Mouse (Mus musculus) embryonic facial prominence, embryonic 14.5 days (tissue): ENCODE results near the gene Cdh1. TPM values are rescaled to one million over a fixed set of nuclear protein-coding genes. Genes with fewer than 3 reads are reported as not detected.
"Not testable (repeated sequence)": the region's sequence is repeated elsewhere in the genome, so short reads cannot be mapped to it uniquely, and the experiment has no call there.

Experiments used
- ATAC-seq: fragments of 200-750 bp; cut with Nextera tagmentation; 2 replicates; pipeline ENCODE4 v1.8.0; 2017; ENCODE audit warnings: low read depth, moderate number of reproducible peaks, moderate TSS enrichment
- DNase-seq: peaks from one replicate; pipeline ENCODE4 v3.0.0-alpha.2; 2015; ENCODE audit warnings: low spot score
- H3K27ac ChIP-seq: fragments of 300-500 bp; sonication (generic); replicated peaks from 2 replicates; pipeline ENCODE4 v1.5.1; 2014; ENCODE audit warnings: low read depth, mild to moderate bottlenecking, low read length, moderate library complexity
- H3K27me3 ChIP-seq: fragments of 300-500 bp; sonication (generic); replicated peaks from 2 replicates; pipeline ENCODE4 v1.6.1; 2014; ENCODE audit warnings: low read length; ENCODE audit not compliant: control insufficient read depth, insufficient read depth
- H3K36me3 ChIP-seq: fragments of 300-500 bp; sonication (generic); 2 replicates; pipeline ENCODE4 v1.6.1; 2014; ENCODE audit warnings: low read length, mixed read lengths; ENCODE audit not compliant: control insufficient read depth, insufficient read depth
- H3K4me1 ChIP-seq: fragments of 300-500 bp; sonication (generic); 2 replicates; pipeline ENCODE4 v1.6.1; 2014; ENCODE audit warnings: antibody characterized with exemption, low read length; ENCODE audit not compliant: control insufficient read depth, insufficient read depth
- H3K4me2 ChIP-seq: fragments of 300-500 bp; sonication (generic); 2 replicates; pipeline ENCODE4 v1.6.1; 2014; ENCODE audit warnings: low read depth, mild to moderate bottlenecking, low read length, moderate library complexity, mixed read lengths
- H3K4me3 ChIP-seq: fragments of 300-500 bp; sonication (generic); 2 replicates; pipeline ENCODE4 v1.5.1; 2014; ENCODE audit warnings: low read depth, mild to moderate bottlenecking, low read length
- H3K9ac ChIP-seq: fragments of 300-500 bp; sonication (generic); 2 replicates; pipeline ENCODE4 v1.6.1; 2014; ENCODE audit warnings: low read depth, mild to moderate bottlenecking, low read length, moderate library complexity, mixed read lengths
- H3K9me3 ChIP-seq: fragments of 300-500 bp; sonication (generic); 2 replicates; pipeline ENCODE4 v1.6.1; 2016; ENCODE audit warnings: low read length; ENCODE audit not compliant: control insufficient read depth
- WGBS: fragments of 180-500 bp; shearing (Covaris S2); extraction: QIAGEN DNeasy Blood & Tissue Kit; methylation state at CpG from one replicate; pipeline ENCODE4 v1.1.7; 2014; 5-methylcytosine and 5-hydroxymethylcytosine counted together
- polyA plus RNA-seq: library from polyadenylated mRNA; unstranded; fragments of >200 nt; fragmentation: Nextera tagmentation; extraction: Ambion mirVana; gene quantifications from 2 replicates; pipeline ENCODE4 v1.2.1, GENCODE M21; 2014

Gene Cdh1
- polyA plus RNA-seq, 1 experiment from 2014 or later: 37.3 TPM

DNA sequence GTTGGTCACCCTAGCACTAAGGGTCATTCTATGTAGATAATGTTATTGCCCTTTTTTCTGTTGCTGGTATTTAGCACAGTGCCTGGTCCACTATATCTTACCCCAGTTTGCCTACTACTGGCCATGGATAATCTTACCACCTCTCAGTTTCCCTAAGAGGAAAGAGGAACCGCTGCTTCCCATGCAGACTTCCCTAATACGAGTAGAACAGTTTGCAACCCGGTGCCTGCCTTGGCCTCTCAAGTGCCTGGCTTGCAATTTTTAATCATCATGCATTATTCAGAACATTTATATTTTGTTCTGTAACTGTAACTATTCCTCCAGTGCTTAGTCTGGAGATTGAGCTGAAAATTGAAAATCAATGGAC, 17.5 kb upstream of the Cdh1 start:
- H3K4me2 ChIP-seq: no peak overlapping the region
- DNase-seq: no peak
- no peak overlapping the region for H3K27ac ChIP-seq
- H3K36me3 ChIP-seq: no peaks in the 10 kb centered on the region
- no peaks in the 10 kb centered on the region for H3K27me3 ChIP-seq
- no peaks in the 10 kb centered on the region for H3K9me3 ChIP-seq
- no peaks in the 10 kb centered on the region for H3K4me1 ChIP-seq
- 90% methylated on average over 3 of the region's 3 CpGs for WGBS
- H3K4me3 ChIP-seq: no peak overlapping the region
- H3K9ac ChIP-seq: no peak overlapping the region
- ATAC-seq: no peak

GRCm38 (mm10) chr8:106586896-106587295, 16.3 kb upstream of the Cdh1 start:
- WGBS: 86% methylated on average over 7 of the region's 8 CpGs
- no peaks in the 10 kb centered on the region for H3K36me3 ChIP-seq
- ATAC-seq: no peak

GRCm38 (mm10) chr8:106588443-106589431, 14.4 kb upstream of the Cdh1 start:
- ATAC-seq (no peak), DNase-seq (no peak)
- no peaks in the 10 kb centered on the region for H3K36me3 ChIP-seq
- no peaks in the 10 kb centered on the region for H3K4me1 ChIP-seq
- H3K27me3 ChIP-seq: no peaks in the 10 kb centered on the region
- no peak overlapping the region for H3K9ac ChIP-seq
- no peaks in the 10 kb centered on the region for H3K9me3 ChIP-seq
- 51% methylated on average over 3 of the region's 3 CpGs for WGBS
- no peak overlapping the region for H3K4me3 ChIP-seq
- H3K4me2 ChIP-seq: no peak overlapping the region
- no peak overlapping the region for H3K27ac ChIP-seq

More at GRCm38 (mm10) chr8:106586896-106587295, 16.3 kb upstream of the Cdh1 start:
- Histone ChIP-seq H3K27ac (no peak overlapping the region), H3K27me3 (no peaks in the 10 kb centered on the region), H3K9me3 (no peaks in the 10 kb centered on the region), H3K4me1 (no peaks in the 10 kb centered on the region), H3K4me2 (no peak overlapping the region), H3K9ac (no peak overlapping the region), H3K4me3 (no peak overlapping the region)
- DNase-seq: peak; percentile 26

DNA sequence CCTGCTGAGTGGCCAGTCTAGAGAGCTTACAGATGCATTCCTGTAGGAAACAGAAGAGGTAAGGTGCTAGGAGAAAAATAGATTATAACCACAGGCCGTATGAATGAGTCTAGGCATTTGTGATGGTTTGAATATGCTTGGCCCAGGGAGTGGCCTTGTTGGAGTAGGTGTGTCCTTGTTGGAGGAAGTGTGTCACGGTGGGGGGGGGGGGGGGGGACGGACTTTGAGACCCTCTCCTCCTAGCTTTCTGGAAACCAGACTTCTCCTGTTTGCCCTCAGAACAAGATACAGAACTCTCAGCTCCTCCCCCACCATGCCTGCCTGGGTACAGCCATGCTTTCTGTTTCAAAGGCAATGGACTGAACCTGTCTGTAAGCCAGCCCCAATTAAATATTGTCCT, 10.7 kb upstream of the Cdh1 start:
- no peaks in the 10 kb centered on the region for H3K27me3 ChIP-seq

DNA sequence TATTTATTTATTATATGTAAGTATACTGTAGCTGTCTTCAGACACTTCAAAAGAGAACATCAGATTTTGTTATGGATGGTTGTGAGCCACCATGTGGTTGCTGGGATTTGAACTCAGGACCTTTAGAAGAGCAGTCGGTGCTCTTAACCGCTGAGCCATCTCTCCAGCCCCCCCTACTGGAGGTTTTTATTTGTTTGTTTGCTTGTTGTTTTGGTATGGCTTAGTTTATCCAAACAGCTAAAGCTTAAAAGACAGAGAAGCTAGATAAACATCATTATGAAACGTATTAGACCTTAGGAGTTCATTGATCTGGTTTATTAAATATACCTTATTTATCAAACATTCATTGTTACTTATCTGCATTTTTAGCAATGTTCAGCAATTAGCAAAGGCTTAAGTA, 7.5 kb upstream of the Cdh1 start:
- H3K27ac ChIP-seq, H3K9ac ChIP-seq, H3K36me3 ChIP-seq, H3K27me3 ChIP-seq, H3K4me3 ChIP-seq, DNase-seq, H3K9me3 ChIP-seq, H3K4me1 ChIP-seq, H3K4me2 ChIP-seq, ATAC-seq: not testable (repeated sequence)
- WGBS: 91% methylated on average over 3 of the region's 3 CpGs

More for the DNA sequence above, 10.7 kb upstream of the Cdh1 start:
- no peak overlapping the region for H3K4me2 ChIP-seq
- DNase-seq (no peak), ATAC-seq (no peak)
- no peaks in the 10 kb centered on the region for H3K4me1 ChIP-seq
- 100% methylated on average over 1 of the region's 3 CpGs for WGBS
- no peak overlapping the region for H3K27ac ChIP-seq
- no peaks in the 10 kb centered on the region for H3K9me3 ChIP-seq
- H3K36me3 ChIP-seq: no peaks in the 10 kb centered on the region
- H3K9ac ChIP-seq: no peak overlapping the region
- H3K4me3 ChIP-seq: no peak overlapping the region

DNA sequence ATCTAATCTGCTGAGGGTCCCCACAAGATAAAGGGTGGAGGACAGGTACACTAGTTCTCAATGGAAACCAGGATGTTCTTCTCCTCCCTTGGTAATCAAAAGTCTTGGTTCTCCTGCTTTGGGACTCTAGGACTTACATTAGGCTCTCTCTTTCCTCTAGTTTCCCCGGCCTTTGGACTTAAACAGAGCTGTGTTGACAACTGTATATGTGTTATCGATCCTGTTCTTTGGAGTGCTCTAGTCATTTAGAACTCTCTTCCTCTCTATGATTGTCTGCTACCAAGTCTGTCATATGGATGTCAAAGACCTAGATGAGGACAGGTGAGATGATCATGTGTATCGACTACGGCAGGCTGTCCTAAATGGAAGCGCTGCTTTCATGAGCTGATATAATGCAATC, 6.1 kb upstream of the Cdh1 start:
- peaks cover 14% of the 10 kb centered on the region for H3K27me3 ChIP-seq
- H3K9me3 ChIP-seq: no peaks in the 10 kb centered on the region
- H3K4me2 ChIP-seq: no peak overlapping the region
- ATAC-seq: no peak
- no peak for DNase-seq
- 93% methylated on average over 5 of the region's 5 CpGs for WGBS
- H3K4me1 ChIP-seq: no peaks in the 10 kb centered on the region
- H3K36me3 ChIP-seq: no peaks in the 10 kb centered on the region
- no peak overlapping the region for H3K4me3 ChIP-seq
- H3K27ac ChIP-seq: no peak overlapping the region
- no peak overlapping the region for H3K9ac ChIP-seq

DNA sequence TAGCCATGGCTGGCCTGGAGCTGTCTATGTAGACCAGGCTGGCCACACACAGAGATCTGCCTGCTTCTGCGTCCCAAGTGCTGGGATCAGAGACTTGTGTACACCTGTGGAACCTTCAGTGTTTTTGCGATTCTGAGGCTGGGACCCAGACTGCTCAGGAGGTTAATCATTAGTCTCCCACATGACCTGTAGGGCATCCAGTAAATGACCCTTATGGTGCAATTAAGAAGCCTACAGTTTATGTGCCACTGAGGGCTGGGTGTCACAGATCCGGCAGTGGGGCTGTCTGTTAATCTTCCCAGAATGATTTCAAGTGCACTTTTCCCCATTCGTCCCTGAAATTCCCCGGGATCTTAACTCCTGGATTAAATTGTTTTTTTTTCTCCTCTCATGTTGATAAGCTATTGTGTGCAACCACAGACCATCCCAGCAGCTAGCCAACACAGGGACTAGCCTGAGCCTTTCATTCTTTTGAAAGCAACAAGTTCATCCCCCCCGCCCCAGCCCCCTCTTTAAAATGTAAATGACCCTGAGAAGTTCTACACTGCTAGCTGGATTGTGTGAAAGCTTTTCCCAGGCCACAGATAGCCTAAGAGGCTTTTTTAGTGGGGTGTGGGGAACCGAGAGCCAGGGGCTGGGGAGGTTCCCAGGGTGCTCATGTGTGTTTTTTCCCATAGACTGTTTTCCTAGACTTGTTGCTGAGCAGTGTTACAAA, 3.7 kb upstream of the Cdh1 start:
- H3K27me3 ChIP-seq: peaks cover 37% of the 10 kb centered on the region
- 47% methylated on average over 7 of the region's 7 CpGs for WGBS

DNA sequence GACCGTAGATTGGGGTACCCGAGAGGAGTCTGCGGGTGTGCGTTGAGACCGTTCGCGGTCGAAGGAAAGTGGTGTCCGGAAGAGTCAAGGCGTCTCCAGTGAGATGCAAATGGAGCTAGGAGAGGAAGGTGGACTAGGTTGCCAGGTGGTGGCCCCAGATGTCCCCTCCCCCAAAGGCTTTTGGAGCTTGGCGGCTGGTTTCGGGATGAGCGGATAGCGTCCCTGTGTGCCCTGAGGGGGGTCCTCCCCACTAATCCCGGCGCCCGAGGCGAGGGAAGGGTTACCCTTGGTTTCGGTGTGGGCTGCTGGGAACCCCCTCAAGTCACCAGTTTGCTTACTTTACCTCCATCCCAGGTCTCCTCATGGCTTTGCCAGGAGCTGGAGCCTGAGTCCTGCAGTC, 782 bp downstream of the Cdh1 start:
- Histone ChIP-seq H3K9me3 (no peaks in the 10 kb centered on the region), H3K27me3 (peaks cover 59% of the 10 kb centered on the region), H3K4me2 (peak overlapping the region; percentile 81), H3K36me3 (no peaks in the 10 kb centered on the region), H3K4me3 (peak overlapping the region; percentile 56), H3K4me1 (peaks cover 5% of the 10 kb centered on the region; the same call in 1 of the 2 replicates), H3K9ac (peak overlapping the region; percentile 61), H3K27ac (no peak overlapping the region)
- ATAC-seq: no peak
- 0% methylated on average over 17 of the region's 19 CpGs for WGBS
- no peak for DNase-seq

More for the DNA sequence above, 3.7 kb upstream of the Cdh1 start:
- Histone ChIP-seq H3K9me3 (no peaks in the 10 kb centered on the region), H3K4me3 (no peak overlapping the region), H3K4me1 (peaks cover 5% of the 10 kb centered on the region; the same call in 1 of the 2 replicates), H3K4me2 (no peak overlapping the region), H3K27ac (no peak overlapping the region), H3K9ac (no peak overlapping the region), H3K36me3 (no peaks in the 10 kb centered on the region)
- no peak for ATAC-seq
- no peak for DNase-seq
